Mouse (Mus musculus): ENCODE measurements around the gene Pcolce.

DNA sequence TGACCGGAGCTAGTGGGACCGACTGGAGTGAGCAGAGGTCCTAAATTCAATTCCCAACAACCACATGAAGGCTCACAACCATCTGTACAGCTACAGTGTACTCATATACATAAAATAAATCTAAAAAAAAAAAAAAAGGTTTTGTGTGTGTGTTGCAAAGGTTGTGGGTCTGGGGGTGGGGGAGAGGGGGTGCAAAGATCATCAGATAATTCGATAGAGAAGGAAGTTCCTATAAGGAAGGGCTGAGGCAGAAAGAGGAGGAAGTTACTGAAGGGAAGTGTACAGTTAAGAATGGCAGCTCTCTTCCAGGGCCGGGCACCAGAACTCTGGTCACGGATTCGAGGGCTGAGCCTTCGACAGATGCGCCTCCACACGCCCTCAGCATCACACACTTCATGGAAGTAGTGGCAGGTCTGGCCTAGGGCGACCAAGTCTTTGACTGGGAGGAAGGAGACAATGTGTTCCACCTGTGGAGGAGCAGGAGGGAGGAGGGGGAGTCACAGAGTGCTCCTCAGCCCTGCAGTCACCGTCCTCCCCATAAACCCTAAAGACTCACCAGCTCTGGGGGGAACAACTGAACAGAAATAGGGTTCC, 10.4 kb upstream of the Pcolce start:
- TF ChIP-seq GATA1 (IDR thresholded peaks at IDR 0.05; ENCODE audit: low read length): no peak
- TF ChIP-seq TAL1 (IDR thresholded peaks at IDR 0.05; ENCODE audit: low read length): no peak

Measured in erythroblast, embryonic 14.5 days (primary cell).